Mouse (Mus musculus): ENCODE results near the gene Olfr484.
"Not testable (repeated sequence)": the region's sequence is repeated elsewhere in the genome, so short reads cannot be mapped to it uniquely, and the experiment has no call there.

Gene Olfr484

GRCm38 (mm10) chr7:108127349-108127748 lies at the start of gene Olfr484:
TSS of gene Olfr484 (minus strand) at chr7:108127449.
- in situ Hi-C loops (cut with MboI, MseI), result no loop called here

- in situ Hi-C loops (cut with MboI, MseI), result not testable (repeated sequence)
These were observed 45.4 kb upstream of the Olfr484 start, which contains the start of gene Olfr486 for GRCm38 (mm10) chr7:108172642-108173041. TSS of gene Olfr486 (minus strand) at chr7:108172742.

GRCm38 (mm10) chr7:108159771-108160170 lies 32.5 kb upstream of the Olfr484 start, which contains the start of gene Olfr485:
TSS of gene Olfr485 (minus strand) at chr7:108159871.
- in situ Hi-C loops (cut with MboI, MseI), result no loop called here

- in situ Hi-C loops (cut with MboI, MseI), result no loop called here
These were observed 5.8 kb downstream of the Olfr484 start for GRCm38 (mm10) chr7:108121416-108121815.

GRCm38 (mm10) chr7:108120681-108121080 lies 6.6 kb downstream of the Olfr484 start:
- in situ Hi-C loops (cut with MboI, MseI), result no loop called here

GRCm38 (mm10) chr7:108100549-108100948 lies 26.7 kb downstream of the Olfr484 start, which contains the start of gene Olfr483:
TSS of gene Olfr483 (plus strand) at chr7:108100849.
- in situ Hi-C loops (cut with MboI, MseI), result no loop called here

- in situ Hi-C loops (cut with MboI, MseI), result no loop called here
These were observed 29.8 kb downstream of the Olfr484 start, which contains the start of gene Olfr482 for GRCm38 (mm10) chr7:108097486-108097885. TSS of gene Olfr482 (minus strand) at chr7:108097586.

- in situ Hi-C loops (cut with MboI, MseI), result no loop called here
These were observed 47.7 kb downstream of the Olfr484 start, which contains the start of gene Olfr481 for GRCm38 (mm10) chr7:108079555-108079954. TSS of gene Olfr481 (plus strand) at chr7:108079855.
